Mouse (Mus musculus) intestine, embryonic 14.5 days (tissue): ENCODE data around the gene Lzts3. TPM values are rescaled to one million over a fixed set of nuclear protein-coding genes. Genes with fewer than 3 reads are reported as not detected.

Experiments
- ATAC-seq: fragments of 200-750 bp; cut with Nextera tagmentation; replicated peaks from 2 replicates; pipeline ENCODE4 v1.8.0; 2017; ENCODE audit warnings: low read depth, moderate number of reproducible peaks, moderate TSS enrichment, moderate library complexity; ENCODE audit not compliant: low FRiP score, low TSS enrichment
- DNase-seq: peaks from one replicate; pipeline ENCODE4 v3.0.0-alpha.2; 2018; ENCODE audit warnings: low spot score
- H3K27ac ChIP-seq: fragments of 300-500 bp; sonication (generic); 2 replicates; pipeline ENCODE4 v1.5.1; 2014; ENCODE audit warnings: low read depth, mild to moderate bottlenecking, control low read depth
- H3K27me3 ChIP-seq: fragments of 300-500 bp; sonication (generic); replicated peaks from 2 replicates; pipeline ENCODE4 v1.6.1; 2014; ENCODE audit warnings: low read length, control low read depth; ENCODE audit not compliant: control insufficient read depth, insufficient read depth
- H3K36me3 ChIP-seq: fragments of 300-500 bp; sonication (generic); 2 replicates; pipeline ENCODE4 v1.6.1; 2014; ENCODE audit warnings: low read length, control low read depth; ENCODE audit not compliant: control insufficient read depth, insufficient read depth
- H3K4me1 ChIP-seq: fragments of 300-500 bp; sonication (generic); replicated peaks from 2 replicates; pipeline ENCODE4 v1.6.1; 2014; ENCODE audit warnings: low read length, control low read depth, mixed read lengths; ENCODE audit not compliant: control insufficient read depth, insufficient read depth
- H3K4me2 ChIP-seq: fragments of 300-500 bp; sonication (generic); 2 replicates; pipeline ENCODE4 v1.6.1; 2014; ENCODE audit warnings: low read length
- H3K4me3 ChIP-seq: fragments of 300-500 bp; sonication (generic); 2 replicates; pipeline ENCODE4 v1.5.1; 2014; ENCODE audit warnings: low read depth, low read length, control low read depth, mixed read lengths
- H3K9ac ChIP-seq: fragments of 300-500 bp; sonication (generic); 2 replicates; pipeline ENCODE4 v1.6.1; 2014; ENCODE audit warnings: mild to moderate bottlenecking, low read length
- H3K9me3 ChIP-seq: fragments of 300-500 bp; sonication (generic); 2 replicates; pipeline ENCODE4 v1.6.1; 2016; ENCODE audit warnings: low read length, control low read depth; ENCODE audit not compliant: control insufficient read depth
- WGBS: fragments of 180-500 bp; shearing (Covaris S2); extraction: QIAGEN DNeasy Blood & Tissue Kit; methylation state at CpG from one replicate; pipeline ENCODE4 v1.1.7; 2014; 5-methylcytosine and 5-hydroxymethylcytosine counted together
- polyA plus RNA-seq: library from polyadenylated mRNA; unstranded; fragments of >200 nt; fragmentation: Nextera tagmentation; extraction: Ambion mirVana; gene quantifications from 2 replicates; pipeline ENCODE4 v1.2.1, GENCODE M21; 2014

Gene Lzts3
- 4.0 and 5.2 TPM in 2 replicates for polyA plus RNA-seq

GRCm38 (mm10) chr2:130642684-130643369, at the start of gene Lzts3:
Gene Lzts3 (minus strand): TSS chr2:130642803.
- Histone ChIP-seq H3K4me2 (peak within 1 kb of the TSS; percentile 92), H3K4me3 (peak within 1 kb of the TSS; percentile 41), H3K27ac (no peak within 1 kb of the TSS), H3K9me3 (no peaks in the 10 kb centered on the region), H3K4me1 (no peaks in the 10 kb centered on the region), H3K9ac (peak within 1 kb of the TSS; percentile 44), H3K36me3 (no peaks in the 10 kb centered on the region), H3K27me3 (0 out of 2 replicates have a peak, but pooled peaks cover 5% of the 10 kb centered on the region)
- WGBS = 3% methylated on average over 39 of the region's 40 CpGs
- ATAC-seq = peak; percentile 88
- DNase-seq = peak; percentile 91

GRCm38 (mm10) chr2:130689011-130689410, 46.4 kb upstream of the Lzts3 start:
- Histone ChIP-seq H3K27me3 (no peaks in the 10 kb centered on the region), H3K27ac (no peak overlapping the region), H3K36me3 (peaks cover 8% of the 10 kb centered on the region; the same call in 1 of the 2 replicates), H3K4me3 (no peak overlapping the region), H3K4me1 (no peaks in the 10 kb centered on the region), H3K4me2 (no peak overlapping the region), H3K9me3 (no peaks in the 10 kb centered on the region), H3K9ac (no peak overlapping the region)
- ATAC-seq (no peak), DNase-seq (no peak)
- 79% methylated on average over 2 of the region's 2 CpGs for WGBS

GRCm38 (mm10) chr2:130685426-130685825, 42.8 kb upstream of the Lzts3 start:
- no peaks in the 10 kb centered on the region for H3K27me3 ChIP-seq
- H3K27ac ChIP-seq = no peak overlapping the region
- no peak overlapping the region for H3K4me3 ChIP-seq
- WGBS = 87% methylated on average over 9 of the region's 9 CpGs
- H3K4me2 ChIP-seq = no peak overlapping the region
- no peaks in the 10 kb centered on the region for H3K9me3 ChIP-seq
- H3K4me1 ChIP-seq = no peaks in the 10 kb centered on the region
- H3K9ac ChIP-seq = no peak overlapping the region
- DNase-seq = no peak
- peaks cover 32% of the 10 kb centered on the region for H3K36me3 ChIP-seq
- no peak for ATAC-seq

GRCm38 (mm10) chr2:130681531-130681930, 38.9 kb upstream of the Lzts3 start:
- WGBS = 90% methylated on average over 3 of the region's 3 CpGs
- no peak for DNase-seq
- no peaks in the 10 kb centered on the region for H3K27me3 ChIP-seq
- no peak overlapping the region for H3K4me3 ChIP-seq
- no peak overlapping the region for H3K4me2 ChIP-seq
- no peak for ATAC-seq
- no peaks in the 10 kb centered on the region for H3K4me1 ChIP-seq
- H3K9me3 ChIP-seq = no peaks in the 10 kb centered on the region
- no peak overlapping the region for H3K27ac ChIP-seq
- peaks cover 71% of the 10 kb centered on the region for H3K36me3 ChIP-seq
- H3K9ac ChIP-seq = no peak overlapping the region

GRCm38 (mm10) chr2:130679899-130680298, 37.3 kb upstream of the Lzts3 start:
- peaks cover 87% of the 10 kb centered on the region for H3K36me3 ChIP-seq
- DNase-seq (no peak), ATAC-seq (no peak)
- H3K4me1 ChIP-seq = no peaks in the 10 kb centered on the region
- 97% methylated on average over 6 of the region's 6 CpGs for WGBS
- H3K4me2 ChIP-seq = no peak overlapping the region
- H3K27ac ChIP-seq = no peak overlapping the region
- H3K27me3 ChIP-seq = no peaks in the 10 kb centered on the region
- H3K9ac ChIP-seq = no peak overlapping the region
- no peak overlapping the region for H3K4me3 ChIP-seq
- no peaks in the 10 kb centered on the region for H3K9me3 ChIP-seq

GRCm38 (mm10) chr2:130679154-130679553, 36.6 kb upstream of the Lzts3 start:
- no peak overlapping the region for H3K4me3 ChIP-seq
- no peak overlapping the region for H3K9ac ChIP-seq
- DNase-seq = no peak
- no peak overlapping the region for H3K27ac ChIP-seq
- H3K4me1 ChIP-seq = no peaks in the 10 kb centered on the region
- H3K9me3 ChIP-seq = no peaks in the 10 kb centered on the region
- H3K27me3 ChIP-seq = no peaks in the 10 kb centered on the region
- WGBS = 94% methylated on average over 12 of the region's 12 CpGs
- H3K4me2 ChIP-seq = no peak overlapping the region
- H3K36me3 ChIP-seq = peaks cover 87% of the 10 kb centered on the region
- no peak for ATAC-seq

GRCm38 (mm10) chr2:130677211-130677610, 34.6 kb upstream of the Lzts3 start:
- Histone ChIP-seq H3K4me2 (no peak overlapping the region), H3K27me3 (no peaks in the 10 kb centered on the region), H3K27ac (no peak overlapping the region), H3K4me1 (no peaks in the 10 kb centered on the region), H3K9me3 (no peaks in the 10 kb centered on the region), H3K36me3 (peaks cover 93% of the 10 kb centered on the region), H3K4me3 (no peak overlapping the region), H3K9ac (no peak overlapping the region)
- DNase-seq (no peak), ATAC-seq (no peak)
- WGBS = 83% methylated on average over 10 of the region's 10 CpGs

- Histone ChIP-seq H3K27me3 (no peaks in the 10 kb centered on the region), H3K27ac (peak within 1 kb of the TSS; percentile 83; the same call in 1 of the 2 replicates), H3K4me1 (peaks cover 17% of the 10 kb centered on the region; the same call in 1 of the 2 replicates), H3K4me3 (peak within 1 kb of the TSS; percentile 76), H3K4me2 (peak within 1 kb of the TSS; percentile 96), H3K36me3 (peaks cover 16% of the 10 kb centered on the region), H3K9ac (peak within 1 kb of the TSS; percentile 78), H3K9me3 (no peaks in the 10 kb centered on the region)
- DNase-seq (peak; percentile 87), ATAC-seq (peak; percentile 51; the same call in 1 of the 2 replicates)
- under 1% methylated on average over 31 of the region's 31 CpGs for WGBS
These were observed 25.0 kb upstream of the Lzts3 start, which contains the start of gene Itpa for GRCm38 (mm10) chr2:130667559-130667958. Gene Itpa (plus strand): TSS chr2:130667610.
